Mouse (Mus musculus) embryonic facial prominence, embryonic 11.5 days (tissue): ENCODE results near the gene Abcc8. TPM values are rescaled to one million over a fixed set of nuclear protein-coding genes. Genes with fewer than 3 reads are reported as not detected.

ENCODE experiments used
- ATAC-seq: fragments of 200-750 bp; cut with Nextera tagmentation; replicated peaks from 2 replicates; pipeline ENCODE4 v1.8.0; 2017; ENCODE audit warnings: low read depth; ENCODE audit not compliant: insufficient number of reproducible peaks, low FRiP score, low TSS enrichment
- DNase-seq: peaks from one replicate; pipeline ENCODE4 v3.0.0-alpha.2; 2015; ENCODE audit warnings: low spot score
- H3K27ac ChIP-seq: fragments of 300-500 bp; sonication (generic); replicated peaks from 2 replicates; pipeline ENCODE4 v1.5.1; 2014; ENCODE audit warnings: mild to moderate bottlenecking, low read depth, low read length, control low read depth
- H3K27me3 ChIP-seq: fragments of 300-500 bp; sonication (generic); 2 replicates; pipeline ENCODE4 v1.6.1; 2014; ENCODE audit warnings: mild to moderate bottlenecking, low read length, moderate library complexity, mixed read lengths; ENCODE audit not compliant: control insufficient read depth, insufficient read depth
- H3K36me3 ChIP-seq: fragments of 300-500 bp; sonication (generic); replicated peaks from 2 replicates; pipeline ENCODE4 v1.6.1; 2014; ENCODE audit warnings: low read depth, mild to moderate bottlenecking, low read length, moderate library complexity, mixed read lengths; ENCODE audit not compliant: control insufficient read depth, insufficient read depth
- H3K4me1 ChIP-seq: fragments of 300-500 bp; sonication (generic); 2 replicates; pipeline ENCODE4 v1.6.1; 2014; ENCODE audit warnings: low read length, mixed read lengths; ENCODE audit not compliant: control insufficient read depth, insufficient read depth
- H3K4me2 ChIP-seq: fragments of 300-500 bp; sonication (generic); 2 replicates; pipeline ENCODE4 v1.6.1; 2014; ENCODE audit warnings: low read depth, mild to moderate bottlenecking, control low read depth, low read length, moderate library complexity
- H3K4me3 ChIP-seq: fragments of 300-500 bp; sonication (generic); 2 replicates; pipeline ENCODE4 v1.5.1; 2014; ENCODE audit warnings: low read depth, low read length, control low read depth
- H3K9ac ChIP-seq: fragments of 300-500 bp; sonication (generic); replicated peaks from 2 replicates; pipeline ENCODE4 v1.6.1; 2014; ENCODE audit warnings: mild to moderate bottlenecking, control low read depth, low read length
- H3K9me3 ChIP-seq: fragments of 300-500 bp; sonication (generic); replicated peaks from 2 replicates; pipeline ENCODE4 v1.6.1; 2016; ENCODE audit warnings: mild to moderate bottlenecking, low read length, inconsistent platforms, mixed read lengths; ENCODE audit not compliant: control insufficient read depth
- WGBS: fragments of 180-500 bp; shearing (Covaris S2); extraction: QIAGEN DNeasy Blood & Tissue Kit; methylation state at CpG from one replicate; pipeline ENCODE4 v1.1.7; 2014; 5-methylcytosine and 5-hydroxymethylcytosine counted together
- polyA plus RNA-seq: library from polyadenylated mRNA; unstranded; fragments of >200 nt; fragmentation: Nextera tagmentation; extraction: Ambion mirVana; gene quantifications from 2 replicates; pipeline ENCODE4 v1.2.1, GENCODE M21; 2014

Gene Abcc8
- polyA plus RNA-seq, 1 experiment from 2014 or later, result 0.20 TPM

DNA sequence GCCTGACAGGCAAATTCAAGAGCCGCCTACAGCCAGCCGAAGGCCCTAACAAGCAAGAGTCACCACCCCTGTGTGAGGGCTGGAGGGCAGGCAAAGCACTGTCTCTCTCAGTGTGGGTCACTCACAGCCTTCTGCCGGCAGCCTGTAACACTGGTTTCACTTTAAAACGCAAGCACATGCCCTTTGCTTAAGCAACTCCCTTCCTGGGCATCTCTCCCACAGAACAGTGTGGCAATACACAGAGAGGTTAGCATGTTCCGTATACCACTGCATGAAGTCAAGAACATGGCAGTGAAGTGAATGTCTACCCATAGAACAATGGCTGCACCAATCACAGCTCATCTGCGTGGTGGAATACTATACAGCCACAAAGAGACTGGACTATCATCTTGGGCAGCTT lies 11.4 kb downstream of the Abcc8 start:
- Histone ChIP-seq H3K27ac (no peak overlapping the region), H3K4me3 (no peak overlapping the region), H3K9me3 (no peaks in the 10 kb centered on the region), H3K4me2 (no peak overlapping the region), H3K36me3 (no peaks in the 10 kb centered on the region), H3K9ac (no peak overlapping the region), H3K27me3 (no peaks in the 10 kb centered on the region), H3K4me1 (no peaks in the 10 kb centered on the region)
- ATAC-seq, result no peak
- DNase-seq, result no peak
- 88% methylated on average over 6 of the region's 6 CpGs for WGBS

DNA sequence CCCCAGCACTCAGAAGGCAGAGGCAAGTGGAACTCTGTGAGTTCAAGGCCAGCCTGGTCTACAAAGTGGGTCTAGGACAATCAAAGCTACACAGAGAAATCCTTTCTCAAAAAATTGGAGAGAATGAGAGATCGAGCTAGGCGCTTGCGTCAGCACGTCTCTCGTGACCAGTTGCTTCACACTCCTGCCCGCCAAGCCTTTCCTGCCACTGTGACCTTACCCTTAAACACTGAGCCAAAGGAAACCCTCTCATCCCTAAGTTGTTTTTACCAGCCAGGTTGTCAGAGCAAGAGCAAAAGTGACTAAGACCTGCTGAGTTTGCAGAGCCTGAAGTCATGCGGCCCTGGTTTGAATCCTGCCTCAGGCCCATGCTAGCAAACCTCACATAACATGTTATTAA lies 11.9 kb downstream of the Abcc8 start:
- Histone ChIP-seq H3K27ac (no peak overlapping the region), H3K4me3 (no peak overlapping the region), H3K27me3 (no peaks in the 10 kb centered on the region), H3K4me1 (no peaks in the 10 kb centered on the region), H3K9ac (no peak overlapping the region), H3K4me2 (no peak overlapping the region), H3K9me3 (no peaks in the 10 kb centered on the region), H3K36me3 (no peaks in the 10 kb centered on the region)
- DNase-seq (no peak), ATAC-seq (no peak)
- 92% methylated on average over 7 of the region's 7 CpGs for WGBS

DNA sequence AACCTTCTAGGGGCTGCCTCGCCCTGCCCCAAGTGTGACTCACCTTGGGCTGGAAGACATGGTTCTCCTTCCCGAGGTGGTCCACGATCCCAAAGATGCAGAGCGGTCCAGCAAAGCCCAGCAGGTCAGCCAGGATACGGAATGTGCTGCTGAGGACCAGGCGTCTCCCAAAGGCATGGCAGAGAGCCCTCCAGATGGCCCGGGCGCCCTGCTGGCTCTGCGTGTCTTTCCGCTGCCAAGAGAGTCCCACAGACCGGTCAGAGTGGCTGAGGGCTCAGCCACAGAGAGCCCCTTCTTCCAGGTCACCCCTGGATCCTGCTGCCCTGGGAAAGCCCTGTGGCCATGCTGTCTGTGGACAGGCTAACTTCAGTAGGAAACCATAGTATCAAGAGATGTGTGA lies 14.0 kb downstream of the Abcc8 start:
- H3K9me3 ChIP-seq, result no peaks in the 10 kb centered on the region
- ATAC-seq (no peak), DNase-seq (no peak)
- H3K27ac ChIP-seq, result no peak overlapping the region
- H3K4me3 ChIP-seq, result no peak overlapping the region
- no peak overlapping the region for H3K9ac ChIP-seq
- WGBS, result 97% methylated on average over 11 of the region's 11 CpGs
- H3K36me3 ChIP-seq, result no peaks in the 10 kb centered on the region
- no peaks in the 10 kb centered on the region for H3K27me3 ChIP-seq
- no peak overlapping the region for H3K4me2 ChIP-seq
- no peaks in the 10 kb centered on the region for H3K4me1 ChIP-seq

- no peak for ATAC-seq
- no peak for DNase-seq
- H3K9me3 ChIP-seq, result no peaks in the 10 kb centered on the region
- H3K27me3 ChIP-seq, result no peaks in the 10 kb centered on the region
- WGBS, result 79% methylated on average over 5 of the region's 5 CpGs
- H3K36me3 ChIP-seq, result no peaks in the 10 kb centered on the region
- no peak overlapping the region for H3K9ac ChIP-seq
- no peak overlapping the region for H3K4me2 ChIP-seq
- H3K4me3 ChIP-seq, result no peak overlapping the region
- H3K27ac ChIP-seq, result no peak overlapping the region
- H3K4me1 ChIP-seq, result no peaks in the 10 kb centered on the region
These were observed 17.1 kb downstream of the Abcc8 start for GRCm38 (mm10) chr7:46162731-46163130.

DNA sequence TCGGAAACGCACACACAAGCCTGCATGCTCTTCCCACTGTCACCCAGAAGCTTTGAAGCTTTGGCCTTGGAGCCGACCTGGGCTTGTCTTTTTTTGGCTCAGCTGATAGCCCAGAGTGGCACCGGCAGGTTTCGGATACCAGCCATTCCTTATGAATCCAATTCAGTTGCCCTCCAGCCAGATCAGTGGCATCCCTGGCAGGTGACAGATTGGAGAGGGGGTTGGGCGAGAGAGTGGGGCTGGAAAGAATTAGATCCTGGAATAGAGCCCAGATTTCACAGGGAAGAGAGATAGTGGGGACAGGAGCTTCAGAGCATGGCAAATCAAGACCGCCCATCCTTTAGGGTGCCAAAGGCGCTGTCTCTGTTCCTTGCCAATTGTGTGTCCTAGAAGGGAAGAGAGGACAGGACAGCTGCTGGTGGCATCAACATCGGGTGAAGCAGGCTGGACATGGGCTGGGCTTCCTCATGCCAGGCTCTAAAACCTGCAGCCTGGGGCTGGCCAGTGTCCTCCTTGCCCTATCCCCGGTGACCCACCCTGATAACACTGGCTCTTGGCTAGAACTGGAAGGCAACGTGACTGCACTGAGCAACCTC lies 17.6 kb downstream of the Abcc8 start:
- H3K4me1 ChIP-seq, result no peaks in the 10 kb centered on the region
- H3K27me3 ChIP-seq, result no peaks in the 10 kb centered on the region
- DNase-seq (no peak), ATAC-seq (no peak)
- WGBS, result 66% methylated on average over 11 of the region's 11 CpGs
- no peak overlapping the region for H3K9ac ChIP-seq
- no peaks in the 10 kb centered on the region for H3K36me3 ChIP-seq
- H3K27ac ChIP-seq, result no peak overlapping the region
- no peak overlapping the region for H3K4me3 ChIP-seq
- no peaks in the 10 kb centered on the region for H3K9me3 ChIP-seq
- H3K4me2 ChIP-seq, result no peak overlapping the region

DNA sequence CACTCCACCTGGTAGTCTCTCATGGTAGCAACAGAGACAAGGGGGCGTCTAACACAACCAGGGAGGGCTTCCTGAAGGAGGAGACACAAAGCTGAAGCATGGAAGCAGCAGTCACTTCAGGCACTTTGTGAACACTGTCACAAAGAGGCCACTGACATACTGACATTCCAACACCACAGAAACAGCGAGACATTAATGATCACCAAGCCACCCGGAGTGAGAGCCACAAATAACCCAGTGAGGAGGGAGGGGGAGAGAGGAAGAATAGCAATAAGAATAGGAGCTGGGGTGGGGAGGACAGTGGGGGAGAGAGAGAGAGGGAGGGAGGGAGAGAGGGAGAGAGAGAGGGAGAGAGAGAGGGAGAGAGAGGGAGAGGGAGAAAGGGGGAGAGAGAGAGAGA lies 18.2 kb downstream of the Abcc8 start:
- ATAC-seq (no peak), DNase-seq (no peak)
- no peak overlapping the region for H3K27ac ChIP-seq
- H3K27me3 ChIP-seq, result no peaks in the 10 kb centered on the region
- no peak overlapping the region for H3K9ac ChIP-seq
- no peak overlapping the region for H3K4me2 ChIP-seq
- no peaks in the 10 kb centered on the region for H3K36me3 ChIP-seq
- H3K4me1 ChIP-seq, result no peaks in the 10 kb centered on the region
- H3K4me3 ChIP-seq, result no peak overlapping the region
- H3K9me3 ChIP-seq, result no peaks in the 10 kb centered on the region
- 40% methylated on average over 3 of the region's 3 CpGs for WGBS

DNA sequence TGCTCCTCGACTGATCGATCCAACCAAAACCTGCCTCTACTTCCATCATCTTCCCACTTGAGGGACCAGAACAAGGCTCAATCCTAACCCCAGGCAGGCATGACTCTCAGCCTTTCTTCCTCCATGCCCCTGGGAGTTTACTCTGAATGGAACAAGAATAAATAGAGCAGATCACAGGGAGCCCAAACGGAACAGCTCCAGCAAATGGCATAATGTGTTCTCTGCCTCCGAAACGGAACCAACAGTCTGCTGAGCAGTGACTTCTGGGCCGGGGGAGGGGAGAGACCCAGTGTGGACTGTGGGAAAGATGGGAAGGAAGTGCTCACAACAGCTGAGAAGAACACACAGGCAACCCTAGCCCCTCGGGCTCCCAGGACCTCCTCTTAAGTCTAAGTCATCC lies 22.1 kb downstream of the Abcc8 start:
- H3K9me3 ChIP-seq, result no peaks in the 10 kb centered on the region
- H3K4me3 ChIP-seq, result no peak overlapping the region
- no peaks in the 10 kb centered on the region for H3K4me1 ChIP-seq
- no peaks in the 10 kb centered on the region for H3K36me3 ChIP-seq
- no peak overlapping the region for H3K4me2 ChIP-seq
- 75% methylated on average over 7 of the region's 7 CpGs for WGBS
- no peaks in the 10 kb centered on the region for H3K27me3 ChIP-seq
- ATAC-seq, result no peak
- no peak overlapping the region for H3K27ac ChIP-seq
- H3K9ac ChIP-seq, result no peak overlapping the region
- no peak for DNase-seq

- Histone ChIP-seq H3K27me3 (no peaks in the 10 kb centered on the region), H3K27ac (no peak overlapping the region), H3K4me1 (no peaks in the 10 kb centered on the region), H3K4me2 (no peak overlapping the region), H3K9ac (no peak overlapping the region), H3K4me3 (no peak overlapping the region), H3K36me3 (no peaks in the 10 kb centered on the region), H3K9me3 (no peaks in the 10 kb centered on the region)
- DNase-seq, result no peak
- no peak for ATAC-seq
- WGBS, result 54% methylated on average over 18 of the region's 18 CpGs
These were observed 25.0 kb downstream of the Abcc8 start for GRCm38 (mm10) chr7:46154498-46155488.
